Mouse (Mus musculus): ENCODE results near the gene Ubap2. TPM values are rescaled to one million over a fixed set of nuclear protein-coding genes. Genes with fewer than 3 reads are reported as not detected.

Gene Ubap2
- polyA plus RNA-seq, 1 experiment from 2014 or later = 77.0 TPM

- 93% methylated on average over 15 of the region's 15 CpGs for WGBS
- Histone ChIP-seq H3K9me3 (replicated peaks) (no peaks in the 10 kb centered on the region), H3K27me3 (ENCODE audit: low read depth, poor library complexity, severe bottlenecking) (no peaks in the 10 kb centered on the region), H3K4me1 (no peaks in the 10 kb centered on the region), H3K27ac (replicated peaks) (no peak overlapping the region), H3K36me3 (peaks cover 82% of the 10 kb centered on the region), H3K4me3 (no peak overlapping the region)
- no peak for DNase-seq (ENCODE audit: low spot score)
Measured at GRCm38 (mm10) chr4:41179825-41180725, 94.9 kb downstream of the Ubap2 start.

DNA sequence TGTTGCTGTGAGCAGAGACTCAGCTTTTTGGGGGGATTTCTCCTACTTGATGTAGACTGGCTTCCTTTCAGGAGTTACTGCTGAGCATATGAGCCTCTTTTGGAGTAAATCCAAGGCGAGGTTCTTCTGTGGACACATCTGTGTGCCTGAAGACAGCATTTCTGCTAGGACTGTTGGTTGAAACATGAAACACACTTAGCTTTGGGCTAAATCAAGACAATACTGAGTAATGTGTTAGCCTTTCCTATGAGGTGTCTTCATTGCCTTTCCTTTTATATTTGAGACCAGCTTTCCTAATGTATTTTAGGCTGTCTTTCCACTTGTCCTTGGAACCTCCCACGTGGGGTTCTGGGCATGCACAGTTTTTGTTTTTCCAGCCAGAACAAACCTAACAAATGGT, 100.3 kb downstream of the Ubap2 start:
- Histone ChIP-seq H3K4me3 (no peak overlapping the region), H3K9me3 (replicated peaks) (no peaks in the 10 kb centered on the region), H3K27me3 (ENCODE audit: low read depth, poor library complexity, severe bottlenecking) (no peaks in the 10 kb centered on the region), H3K36me3 (peaks cover 59% of the 10 kb centered on the region), H3K27ac (replicated peaks) (no peak overlapping the region), H3K4me1 (no peaks in the 10 kb centered on the region)
- no peak for DNase-seq (ENCODE audit: low spot score)
- 87% methylated on average over 2 of the region's 2 CpGs for WGBS

GRCm38 (mm10) chr4:41170970-41171369, 104.0 kb downstream of the Ubap2 start:
- peaks cover 47% of the 10 kb centered on the region for H3K36me3 ChIP-seq
- WGBS = 95% methylated on average over 2 of the region's 2 CpGs
- H3K4me3 ChIP-seq = no peak overlapping the region

GRCm38 (mm10) chr4:41165693-41166475, 109.1 kb downstream of the Ubap2 start:
- no peaks in the 10 kb centered on the region for H3K9me3 ChIP-seq (replicated peaks)
- no peak overlapping the region for H3K4me3 ChIP-seq
- DNase-seq (ENCODE audit: low spot score) = peak; percentile 60
- peaks cover 14% of the 10 kb centered on the region for H3K4me1 ChIP-seq
- WGBS = 82% methylated on average over 6 of the region's 6 CpGs
- H3K27ac ChIP-seq (replicated peaks) = no peak overlapping the region; the same call in 1 of the 2 replicates
- H3K27me3 ChIP-seq (ENCODE audit: low read depth, poor library complexity, severe bottlenecking) = no peaks in the 10 kb centered on the region
- H3K36me3 ChIP-seq = peaks cover 32% of the 10 kb centered on the region

More at GRCm38 (mm10) chr4:41170970-41171369, 104.0 kb downstream of the Ubap2 start:
- Histone ChIP-seq H3K27ac (replicated peaks) (no peak overlapping the region), H3K27me3 (ENCODE audit: low read depth, poor library complexity, severe bottlenecking) (no peaks in the 10 kb centered on the region), H3K4me1 (no peaks in the 10 kb centered on the region), H3K9me3 (replicated peaks) (no peaks in the 10 kb centered on the region)
- DNase-seq (ENCODE audit: low spot score) = no peak

DNA sequence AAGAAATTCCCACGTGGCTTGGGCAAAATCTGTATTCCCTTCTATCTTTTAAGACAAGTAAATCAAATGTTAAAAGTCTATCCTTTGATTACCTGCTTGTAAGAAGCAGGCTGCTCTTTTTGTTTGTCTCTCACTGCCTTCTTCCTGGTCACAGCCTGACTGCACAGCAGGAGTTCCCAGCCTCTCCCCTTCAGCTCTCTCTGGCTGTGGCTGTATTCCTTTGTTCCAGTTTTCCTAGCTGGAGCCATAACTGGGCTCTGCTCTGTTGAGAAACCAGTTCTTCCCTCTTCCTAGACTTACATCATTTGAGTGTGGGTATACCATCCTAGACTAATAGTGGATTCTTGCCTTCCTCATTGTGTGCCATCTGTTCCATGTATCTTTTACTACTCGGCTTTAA, 110.0 kb downstream of the Ubap2 start:
- 31% methylated on average over 2 of the region's 2 CpGs for WGBS
- Histone ChIP-seq H3K4me1 (peaks cover 14% of the 10 kb centered on the region), H3K4me3 (no peak overlapping the region), H3K27me3 (ENCODE audit: low read depth, poor library complexity, severe bottlenecking) (no peaks in the 10 kb centered on the region), H3K27ac (replicated peaks) (peak overlapping the region; percentile 59; the same call in 1 of the 2 replicates), H3K9me3 (replicated peaks) (no peaks in the 10 kb centered on the region), H3K36me3 (peaks cover 28% of the 10 kb centered on the region)
- DNase-seq (ENCODE audit: low spot score) = no peak

DNA sequence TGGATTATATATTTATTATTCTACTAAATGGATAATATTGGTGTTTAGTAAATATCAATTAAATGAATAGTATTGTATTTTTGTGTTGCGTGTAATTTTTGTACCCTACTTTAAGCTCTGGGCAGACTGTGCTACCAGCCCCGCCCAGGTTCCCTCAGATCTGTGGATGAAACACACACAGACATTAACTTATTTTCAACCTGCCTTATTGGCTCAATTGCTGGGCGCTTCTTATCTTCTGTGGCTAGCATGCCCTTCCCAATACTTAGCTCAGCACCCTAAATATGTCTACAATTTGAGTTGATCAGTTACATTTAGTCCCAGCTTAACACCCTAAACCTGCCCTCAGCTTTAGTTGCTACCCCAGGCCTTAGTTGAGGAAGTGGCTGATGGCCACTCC, 113.7 kb downstream of the Ubap2 start:
- no peaks in the 10 kb centered on the region for H3K27me3 ChIP-seq (ENCODE audit: low read depth, poor library complexity, severe bottlenecking)
- no peak for DNase-seq (ENCODE audit: low spot score)
- H3K4me3 ChIP-seq = no peak overlapping the region
- no peak overlapping the region for H3K27ac ChIP-seq (replicated peaks)
- H3K9me3 ChIP-seq (replicated peaks) = no peaks in the 10 kb centered on the region
- H3K36me3 ChIP-seq = peaks cover 8% of the 10 kb centered on the region; the same call in 1 of the 2 replicates
- peaks cover 14% of the 10 kb centered on the region for H3K4me1 ChIP-seq
- 94% methylated on average over 3 of the region's 3 CpGs for WGBS

DNA sequence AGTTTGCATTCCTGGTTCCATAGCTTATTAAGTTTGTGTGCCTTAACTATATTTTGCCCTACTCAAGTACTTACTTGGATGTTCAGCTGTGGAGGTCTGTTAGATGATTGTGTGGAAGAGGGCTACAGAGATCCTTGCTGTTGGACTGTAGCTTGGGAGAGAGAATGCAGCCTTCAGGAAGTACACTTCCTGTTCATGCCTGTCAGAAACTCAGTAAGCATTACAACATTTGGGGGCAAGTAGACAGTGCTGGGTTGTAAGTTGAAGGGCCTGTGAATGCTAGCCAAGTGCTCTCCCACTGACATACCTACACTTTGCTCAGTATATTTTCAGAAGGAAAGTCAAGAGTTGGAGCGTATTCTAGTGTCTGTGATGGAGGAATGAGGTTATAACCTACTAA, 116.7 kb downstream of the Ubap2 start:
- Histone ChIP-seq H3K27ac (replicated peaks) (no peak overlapping the region), H3K9me3 (replicated peaks) (no peaks in the 10 kb centered on the region), H3K4me1 (no peaks in the 10 kb centered on the region; the same call in 1 of the 2 replicates), H3K4me3 (no peak overlapping the region), H3K36me3 (0 out of 2 replicates have a peak, but pooled peaks cover 4% of the 10 kb centered on the region), H3K27me3 (ENCODE audit: low read depth, poor library complexity, severe bottlenecking) (no peaks in the 10 kb centered on the region)
- 91% methylated on average over 1 of the region's 1 CpGs for WGBS
- no peak for DNase-seq (ENCODE audit: low spot score)

DNA sequence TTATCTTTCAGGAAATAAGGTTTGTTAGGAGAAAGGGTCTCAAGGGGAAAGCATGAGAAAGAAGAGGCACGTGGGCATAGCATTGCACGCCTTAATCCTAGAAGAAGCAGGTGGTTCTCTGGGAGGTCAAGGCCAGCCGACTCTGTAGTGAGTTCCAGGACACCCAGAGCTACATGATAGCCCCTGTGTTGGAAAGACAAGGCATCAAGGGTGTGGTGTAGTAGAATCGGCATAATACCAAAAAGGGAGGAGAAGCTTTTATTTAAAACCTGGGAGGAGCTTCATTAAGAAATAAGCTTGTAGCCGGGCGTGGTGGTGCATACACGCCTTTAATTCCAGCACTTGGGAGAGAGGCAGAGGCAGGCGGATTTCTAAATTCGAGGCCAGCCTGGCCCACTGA, 118.0 kb downstream of the Ubap2 start:
- Histone ChIP-seq H3K4me1 (no peaks in the 10 kb centered on the region; the same call in 1 of the 2 replicates), H3K36me3 (peaks cover 9% of the 10 kb centered on the region; the same call in 1 of the 2 replicates), H3K9me3 (replicated peaks) (no peaks in the 10 kb centered on the region), H3K4me3 (no peak overlapping the region), H3K27ac (replicated peaks) (no peak overlapping the region), H3K27me3 (ENCODE audit: low read depth, poor library complexity, severe bottlenecking) (no peaks in the 10 kb centered on the region)
- no peak for DNase-seq (ENCODE audit: low spot score)
- 92% methylated on average over 9 of the region's 9 CpGs for WGBS

DNA sequence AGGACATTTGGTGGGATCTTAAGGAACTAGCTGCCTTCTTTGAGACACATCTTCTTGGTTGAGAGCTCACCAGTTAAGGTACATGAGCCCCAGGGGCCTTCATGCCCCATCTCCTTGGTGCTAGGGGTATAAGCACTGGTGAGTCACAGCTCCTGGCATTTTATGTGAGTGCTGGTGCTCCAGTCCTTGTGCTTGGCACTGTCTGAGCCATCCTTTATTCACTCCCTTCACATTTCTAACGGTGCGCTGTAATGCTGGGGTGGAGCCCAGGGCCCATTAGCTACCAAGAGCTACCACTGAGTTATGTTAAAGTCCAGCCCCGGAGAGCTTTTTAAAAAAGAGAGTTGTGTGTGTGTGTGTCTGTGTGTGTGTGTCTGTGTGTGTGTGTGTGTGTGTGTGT, 121.8 kb downstream of the Ubap2 start:
- H3K4me1 ChIP-seq = no peaks in the 10 kb centered on the region; the same call in 1 of the 2 replicates
- peaks cover 31% of the 10 kb centered on the region for H3K36me3 ChIP-seq
- DNase-seq (ENCODE audit: low spot score) = no peak
- H3K27ac ChIP-seq (replicated peaks) = no peak overlapping the region
- H3K27me3 ChIP-seq (ENCODE audit: low read depth, poor library complexity, severe bottlenecking) = no peaks in the 10 kb centered on the region
- WGBS = 96% methylated on average over 3 of the region's 3 CpGs
- H3K4me3 ChIP-seq = no peak overlapping the region
- no peaks in the 10 kb centered on the region for H3K9me3 ChIP-seq (replicated peaks)

- DNase-seq (ENCODE audit: low spot score) = no peak
- 94% methylated on average over 7 of the region's 7 CpGs for WGBS
- Histone ChIP-seq H3K9me3 (replicated peaks) (no peaks in the 10 kb centered on the region), H3K27me3 (ENCODE audit: low read depth, poor library complexity, severe bottlenecking) (no peaks in the 10 kb centered on the region), H3K4me1 (no peaks in the 10 kb centered on the region), H3K27ac (replicated peaks) (no peak overlapping the region), H3K36me3 (peaks cover 37% of the 10 kb centered on the region), H3K4me3 (no peak overlapping the region)
Measured at GRCm38 (mm10) chr4:41151186-41151585, 123.8 kb downstream of the Ubap2 start.

DNA sequence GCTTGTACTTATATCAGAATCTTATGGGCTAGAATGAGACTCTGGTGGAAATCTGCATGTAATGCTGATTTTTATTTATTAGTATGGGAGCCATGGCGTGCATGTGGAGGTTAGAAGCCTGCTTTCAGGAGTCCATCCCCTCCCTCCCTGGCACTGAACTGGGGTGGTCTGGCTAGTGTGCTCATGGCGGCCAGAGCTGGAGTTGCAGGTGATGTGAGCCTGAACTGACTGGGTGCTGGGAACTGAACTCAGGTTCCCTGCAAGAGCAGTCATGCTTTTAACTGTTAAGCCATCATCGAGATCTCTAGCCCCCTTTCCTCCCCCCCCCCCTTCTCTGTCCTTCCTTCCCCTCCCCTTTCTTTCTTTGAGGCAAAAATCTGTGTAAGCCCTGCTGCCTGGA, 125.1 kb downstream of the Ubap2 start:
- Histone ChIP-seq H3K9me3 (replicated peaks) (no peaks in the 10 kb centered on the region), H3K27me3 (ENCODE audit: low read depth, poor library complexity, severe bottlenecking) (no peaks in the 10 kb centered on the region), H3K4me1 (no peaks in the 10 kb centered on the region), H3K4me3 (no peak overlapping the region), H3K27ac (replicated peaks) (no peak overlapping the region), H3K36me3 (peaks cover 46% of the 10 kb centered on the region)
- no peak for DNase-seq (ENCODE audit: low spot score)
- 86% methylated on average over 3 of the region's 3 CpGs for WGBS
